ENCODE assay signal across 23 mouse cellular contexts in the genomic region with DNA sequence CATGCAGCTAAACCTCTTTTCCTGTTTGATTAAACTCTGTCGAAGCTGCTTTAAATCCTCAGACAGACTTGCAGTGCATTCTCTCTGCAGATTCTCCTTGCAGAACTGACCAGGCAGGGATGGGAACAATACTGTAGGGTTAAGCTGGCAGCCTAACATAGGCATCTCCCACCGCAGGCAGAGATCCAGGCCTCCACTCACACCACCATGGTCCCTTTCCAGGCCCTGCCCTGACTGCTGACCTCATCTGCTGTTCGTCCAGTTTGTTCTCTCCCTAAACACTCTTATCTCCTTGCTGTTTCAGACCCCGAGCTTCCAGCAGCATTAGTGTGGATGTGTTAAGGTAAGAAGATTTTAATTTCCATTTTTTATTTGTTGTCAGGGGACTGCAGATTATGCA.
A peak's percentile ranks its signal among the peaks of the same experiment; 100 is the strongest.
DNase-seq lines count a peak whose midpoint lies in the region; ATAC-seq lines count a peak whose summit lies in the region.
"Had no signal": no experiment of that assay in that cellular context is flagged by ENCODE, and none has a peak within 500 bp of the region (broad histone marks: within the 10 kb centered on the region; RNA-seq: fewer than 3 reads in every experiment).

No protein-coding gene starts in this region.

- WGBS in heart, embryonic 12.5 days: 21% methylated on average over 4 of the region's 4 CpGs
- 31% methylated on average over 4 of the region's 4 CpGs for WGBS in midbrain, embryonic 13.5 days
- 44% methylated on average over 4 of the region's 4 CpGs for WGBS in midbrain, embryonic 11.5 days
- WGBS in neural tube, embryonic 14.5 days: 64% methylated on average over 4 of the region's 4 CpGs

- peak overlapping the region; percentile 28 for H3K27ac ChIP-seq in heart, embryonic 12.5 days (ENCODE audit: poor library complexity, severe bottlenecking)
- H3K27ac ChIP-seq in midbrain, embryonic 13.5 days: 0 out of 2 replicates have a peak overlapping the region, but pooled peaks have one; percentile 26
- H3K27ac ChIP-seq in midbrain, embryonic 11.5 days (ENCODE audit: low read depth, low read length): no peak overlapping the region
- no peak overlapping the region for H3K27ac ChIP-seq in neural tube, embryonic 14.5 days (ENCODE audit: low read depth, low read length)
- H3K27ac ChIP-seq: embryonic facial prominence, embryonic 15.5 days; forebrain, embryonic 10.5 days; gastrocnemius, adult 2 months; hindbrain, embryonic 10.5 days; hindbrain, embryonic 15.5 days had no signal

- H3K27me3 ChIP-seq in heart, embryonic 12.5 days (replicated peaks): no peaks in the 10 kb centered on the region
- H3K27me3 ChIP-seq in midbrain, embryonic 13.5 days: no peaks in the 10 kb centered on the region
- no peaks in the 10 kb centered on the region for H3K27me3 ChIP-seq in midbrain, embryonic 11.5 days (ENCODE audit: control insufficient read depth, insufficient read depth, low read length)
- H3K27me3 ChIP-seq in neural tube, embryonic 14.5 days (ENCODE audit: control insufficient read depth, insufficient read depth, low read length): no peaks in the 10 kb centered on the region
- H3K27me3 ChIP-seq: embryonic facial prominence, embryonic 15.5 days; hindbrain, embryonic 15.5 days had no signal

- no peaks in the 10 kb centered on the region for H3K9me3 ChIP-seq in heart, embryonic 12.5 days (replicated peaks)
- no peaks in the 10 kb centered on the region for H3K9me3 ChIP-seq in midbrain, embryonic 13.5 days
- H3K9me3 ChIP-seq in midbrain, embryonic 11.5 days (ENCODE audit: control insufficient read depth, low read length): no peaks in the 10 kb centered on the region
- no peaks in the 10 kb centered on the region for H3K9me3 ChIP-seq in neural tube, embryonic 14.5 days (ENCODE audit: control insufficient read depth, low read length)
- H3K9me3 ChIP-seq: embryonic facial prominence, embryonic 15.5 days; forebrain, embryonic 10.5 days; hindbrain, embryonic 10.5 days; hindbrain, embryonic 15.5 days had no signal

- peaks cover 8% of the 10 kb centered on the region for H3K36me3 ChIP-seq in heart, embryonic 12.5 days
- peaks cover 3% of the 10 kb centered on the region; the same call in 1 of the 2 replicates for H3K36me3 ChIP-seq in midbrain, embryonic 13.5 days
- no peaks in the 10 kb centered on the region for H3K36me3 ChIP-seq in midbrain, embryonic 11.5 days (ENCODE audit: control insufficient read depth, insufficient read depth, low read length)
- H3K36me3 ChIP-seq in neural tube, embryonic 14.5 days (ENCODE audit: control insufficient read depth, insufficient read depth, low read length): no peaks in the 10 kb centered on the region
- H3K36me3 ChIP-seq: embryonic facial prominence, embryonic 15.5 days; G1E; hindbrain, embryonic 15.5 days had no signal

- H3K9ac ChIP-seq in heart, embryonic 12.5 days: no peak overlapping the region
- no peak overlapping the region for H3K9ac ChIP-seq in midbrain, embryonic 13.5 days (replicated peaks)
- H3K9ac ChIP-seq in midbrain, embryonic 11.5 days (ENCODE audit: low read length): no peak overlapping the region
- H3K9ac ChIP-seq in neural tube, embryonic 14.5 days (replicated peaks; ENCODE audit: low read depth, low read length): no peak overlapping the region
- H3K9ac ChIP-seq: embryonic facial prominence, embryonic 15.5 days; hindbrain, embryonic 15.5 days had no signal

- peak; percentile 12 to 29 for DNase-seq in cerebellum, postnatal 10 days
- DNase-seq in cerebellum, adult 9-11 months: no peak
- no peak for DNase-seq in heart, postnatal 25 days (ENCODE audit: low spot score)
- no peak for DNase-seq in midbrain, embryonic 11.5 days (ENCODE audit: low spot score, missing footprints)
- DNase-seq in ovary, postnatal 14 days (ENCODE audit: low spot score): no peak
- DNase-seq: adrenal gland, adult 8-10 months; adrenal gland, postnatal 36 days; B cell, adult 2 months; cerebellum, adult 11 months; cerebellum, adult 8-10 months; embryo, embryonic 11 days; gastrocnemius, adult 2 months; heart, postnatal 14 days had no signal

- intact Hi-C loops in heart, postnatal 25 days (cut with DNase I): no loop called here

- no peak overlapping the region for H3K4me3 ChIP-seq in heart, embryonic 12.5 days
- no peak overlapping the region for H3K4me3 ChIP-seq in midbrain, embryonic 13.5 days (replicated peaks)
- H3K4me3 ChIP-seq in midbrain, embryonic 11.5 days (ENCODE audit: low read depth, low read length): no peak overlapping the region
- H3K4me3 ChIP-seq in neural tube, embryonic 14.5 days (ENCODE audit: low read depth, low read length): no peak overlapping the region
- H3K4me3 ChIP-seq: embryonic facial prominence, embryonic 15.5 days; erythroblast, embryonic 14.5 days; forebrain, embryonic 10.5 days; gastrocnemius, adult 2 months; hindbrain, embryonic 10.5 days; hindbrain, embryonic 15.5 days had no signal

- no peak overlapping the region for H3K4me2 ChIP-seq in heart, embryonic 12.5 days
- H3K4me2 ChIP-seq in midbrain, embryonic 13.5 days (replicated peaks): no peak overlapping the region
- no peak overlapping the region for H3K4me2 ChIP-seq in midbrain, embryonic 11.5 days
- no peak overlapping the region for H3K4me2 ChIP-seq in neural tube, embryonic 14.5 days (ENCODE audit: low read depth, low read length)
- H3K4me2 ChIP-seq: embryonic facial prominence, embryonic 15.5 days; hindbrain, embryonic 15.5 days had no signal

- peak; percentile 64; the same call in 1 of the 2 replicates for ATAC-seq in heart, embryonic 12.5 days (ENCODE audit: insufficient number of reproducible peaks, low FRiP score)
- peak; percentile 27; the same call in 1 of the 2 replicates for ATAC-seq in midbrain, embryonic 13.5 days
- no peak for ATAC-seq in midbrain, embryonic 11.5 days (ENCODE audit: low FRiP score)
- 0 out of 2 replicates have a peak, but pooled peaks have one; percentile 14 for ATAC-seq in neural tube, embryonic 14.5 days (ENCODE audit: low read depth)
- ATAC-seq: forebrain, embryonic 14.5 days had no signal

- peaks cover 14% of the 10 kb centered on the region for H3K4me1 ChIP-seq in heart, embryonic 12.5 days (replicated peaks)
- H3K4me1 ChIP-seq in midbrain, embryonic 13.5 days (replicated peaks): peaks cover 16% of the 10 kb centered on the region
- H3K4me1 ChIP-seq in midbrain, embryonic 11.5 days (ENCODE audit: control insufficient read depth, insufficient read depth, low read length): no peaks in the 10 kb centered on the region
- H3K4me1 ChIP-seq in neural tube, embryonic 14.5 days (ENCODE audit: control insufficient read depth, insufficient read depth, low read length): peaks cover 11% of the 10 kb centered on the region
- H3K4me1 ChIP-seq: embryonic facial prominence, embryonic 15.5 days; forebrain, embryonic 10.5 days; hindbrain, embryonic 10.5 days had no signal

Comparison
In these comparisons a context has a peak if more than half of its experiments do, and no peak if none do; other contexts are left out.
1. DNase-seq: peak in cerebellum, postnatal 10 days (2 of 2); none in cerebellum, adult 9-11 months (single experiment), heart, postnatal 25 days (single experiment), midbrain, embryonic 11.5 days (single experiment) and ovary, postnatal 14 days (single experiment).
2. H3K27ac ChIP-seq: peak in heart, embryonic 12.5 days (single experiment) and midbrain, embryonic 13.5 days (single experiment); none in midbrain, embryonic 11.5 days (single experiment) and neural tube, embryonic 14.5 days (single experiment).